Mouse (Mus musculus) midbrain, embryonic 14.5 days (tissue): ENCODE measurements at regions not wholly inside any gene's neighbourhood (a gene's known extent, or its start where the extent isn't known, plus 50 kb on each side); places are given as distances from the start of the nearest gene placed in this dataset.

Experiments
- ATAC-seq: fragments of 200-750 bp; cut with Nextera tagmentation; 2 replicates; pipeline ENCODE4 v1.8.0; 2017; ENCODE audit warnings: moderate number of reproducible peaks, moderate library complexity; ENCODE audit not compliant: low FRiP score, low TSS enrichment
- DNase-seq: peaks from one replicate; pipeline ENCODE4 v3.0.0-alpha.2; 2015
- H3K27ac ChIP-seq: fragments of 300-500 bp; sonication (generic); replicated peaks from 2 replicates; pipeline ENCODE4 v1.5.1; 2014; ENCODE audit warnings: mild to moderate bottlenecking, low read depth, low read length, moderate library complexity
- H3K27me3 ChIP-seq: fragments of 300-500 bp; sonication (generic); 2 replicates; pipeline ENCODE4 v1.6.1; 2014; ENCODE audit warnings: low read length, control low read depth, mixed read lengths; ENCODE audit not compliant: control insufficient read depth, insufficient read depth
- H3K36me3 ChIP-seq: fragments of 300-500 bp; sonication (generic); 2 replicates; pipeline ENCODE4 v1.6.1; 2014; ENCODE audit warnings: low read length, control low read depth; ENCODE audit not compliant: control insufficient read depth, insufficient read depth
- H3K4me1 ChIP-seq: fragments of 300-500 bp; sonication (generic); 2 replicates; pipeline ENCODE4 v1.6.1; 2014; ENCODE audit warnings: mild to moderate bottlenecking, antibody characterized with exemption, low read length, control low read depth; ENCODE audit not compliant: control insufficient read depth, insufficient read depth
- H3K4me2 ChIP-seq: fragments of 300-500 bp; sonication (generic); 2 replicates; pipeline ENCODE4 v1.6.1; 2014; ENCODE audit warnings: mild to moderate bottlenecking, low read length, moderate library complexity
- H3K4me3 ChIP-seq: fragments of 300-500 bp; sonication (generic); replicated peaks from 2 replicates; pipeline ENCODE4 v1.5.1; 2014; ENCODE audit warnings: low read depth, low read length
- H3K9ac ChIP-seq: fragments of 300-500 bp; sonication (generic); replicated peaks from 2 replicates; pipeline ENCODE4 v1.6.1; 2014; ENCODE audit warnings: mild to moderate bottlenecking, low read length, moderate library complexity
- H3K9me3 ChIP-seq: fragments of 300-500 bp; sonication (generic); 2 replicates; pipeline ENCODE4 v1.6.1; 2016; ENCODE audit warnings: low read length, control low read depth, mixed read lengths; ENCODE audit not compliant: control insufficient read depth
- WGBS: fragments of 180-500 bp; shearing (Covaris S2); extraction: QIAGEN DNeasy Blood & Tissue Kit; methylation state at CpG from one replicate; pipeline ENCODE4 v1.1.7; 2014; 5-methylcytosine and 5-hydroxymethylcytosine counted together

DNA sequence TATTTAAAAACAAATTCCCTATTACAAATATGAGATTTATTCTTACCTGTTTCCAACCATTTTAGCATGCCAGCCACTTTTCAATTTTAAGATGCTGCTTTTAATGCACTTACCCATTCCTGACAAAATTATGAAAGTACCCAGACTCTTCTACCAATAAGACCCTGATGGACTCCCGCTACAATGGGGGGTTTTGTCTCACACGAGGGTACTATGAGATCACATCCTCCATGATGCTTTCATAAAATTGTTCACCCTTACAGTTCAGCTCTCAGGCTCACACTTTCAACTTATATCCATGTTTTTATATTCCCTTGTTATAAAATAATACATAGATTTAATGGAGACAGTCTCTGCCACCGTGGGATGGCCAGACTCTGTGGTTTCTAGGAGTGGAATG, 68.1 kb upstream of the Adamts18 start:
- ATAC-seq (no peak), DNase-seq (no peak)
- 79% methylated on average over 3 of the region's 3 CpGs for WGBS

GRCm38 (mm10) chr8:113917197-113917596, 68.7 kb upstream of the Adamts18 start:
- Histone ChIP-seq H3K4me1 (no peaks in the 10 kb centered on the region), H3K36me3 (no peaks in the 10 kb centered on the region), H3K27me3 (no peaks in the 10 kb centered on the region), H3K9me3 (no peaks in the 10 kb centered on the region), H3K4me3 (no peak overlapping the region), H3K27ac (no peak overlapping the region), H3K9ac (no peak overlapping the region), H3K4me2 (no peak overlapping the region)
- no peak for ATAC-seq
- DNase-seq, result peak; percentile 38
- WGBS, result 46% methylated on average over 6 of the region's 6 CpGs

More for the DNA sequence above, 68.1 kb upstream of the Adamts18 start:
- no peaks in the 10 kb centered on the region for H3K4me1 ChIP-seq
- no peaks in the 10 kb centered on the region for H3K9me3 ChIP-seq
- no peak overlapping the region for H3K9ac ChIP-seq
- H3K36me3 ChIP-seq, result no peaks in the 10 kb centered on the region
- H3K4me2 ChIP-seq, result no peak overlapping the region
- H3K27ac ChIP-seq, result no peak overlapping the region
- H3K4me3 ChIP-seq, result no peak overlapping the region
- H3K27me3 ChIP-seq, result no peaks in the 10 kb centered on the region

DNA sequence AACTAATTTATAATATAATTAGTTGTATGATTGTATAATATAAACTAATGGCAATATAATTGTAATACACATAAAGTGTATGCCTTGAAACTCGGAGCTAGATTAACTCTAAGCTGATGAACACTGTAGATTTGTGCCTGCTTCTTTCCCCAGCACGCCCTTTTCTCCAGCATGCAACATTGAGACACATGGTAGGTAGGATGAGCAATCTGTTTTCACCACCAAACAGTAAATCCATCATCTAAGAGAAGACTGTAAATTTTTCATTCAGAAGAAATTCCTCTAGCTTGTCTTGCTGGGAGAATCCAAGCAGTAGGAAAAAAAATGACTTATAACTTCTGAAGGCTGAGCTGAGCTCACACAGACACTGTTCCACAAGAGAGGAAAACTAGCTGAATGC, 71.8 kb upstream of the Adamts18 start:
- Histone ChIP-seq H3K36me3 (no peaks in the 10 kb centered on the region), H3K4me1 (no peaks in the 10 kb centered on the region), H3K4me2 (no peak overlapping the region), H3K27me3 (no peaks in the 10 kb centered on the region), H3K9me3 (no peaks in the 10 kb centered on the region), H3K4me3 (no peak overlapping the region), H3K9ac (no peak overlapping the region), H3K27ac (no peak overlapping the region)
- WGBS, result 84% methylated on average over 2 of the region's 2 CpGs
- DNase-seq (no peak), ATAC-seq (no peak)

DNA sequence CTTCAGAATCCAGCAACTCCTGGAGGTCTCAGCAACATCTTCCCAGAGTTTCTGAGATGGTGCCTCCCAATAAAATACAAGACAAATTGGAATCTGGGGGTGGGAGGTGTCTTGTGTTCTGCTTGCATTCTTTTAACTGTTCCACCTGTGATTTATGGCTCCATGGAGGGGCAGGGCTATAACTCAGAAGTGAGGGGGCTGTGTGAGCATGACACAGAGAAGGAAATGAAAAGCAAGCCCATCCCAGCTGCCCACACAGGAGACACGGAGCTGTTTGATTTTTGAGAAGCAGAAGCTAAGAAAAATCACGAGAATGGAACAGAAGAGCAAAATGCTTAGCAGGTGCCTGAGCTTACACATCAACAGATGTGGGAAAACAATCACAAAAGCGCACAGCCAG, 74.8 kb upstream of the Adamts18 start:
- WGBS, result 74% methylated on average over 3 of the region's 3 CpGs
- ATAC-seq, result no peak
- no peaks in the 10 kb centered on the region for H3K36me3 ChIP-seq

DNA sequence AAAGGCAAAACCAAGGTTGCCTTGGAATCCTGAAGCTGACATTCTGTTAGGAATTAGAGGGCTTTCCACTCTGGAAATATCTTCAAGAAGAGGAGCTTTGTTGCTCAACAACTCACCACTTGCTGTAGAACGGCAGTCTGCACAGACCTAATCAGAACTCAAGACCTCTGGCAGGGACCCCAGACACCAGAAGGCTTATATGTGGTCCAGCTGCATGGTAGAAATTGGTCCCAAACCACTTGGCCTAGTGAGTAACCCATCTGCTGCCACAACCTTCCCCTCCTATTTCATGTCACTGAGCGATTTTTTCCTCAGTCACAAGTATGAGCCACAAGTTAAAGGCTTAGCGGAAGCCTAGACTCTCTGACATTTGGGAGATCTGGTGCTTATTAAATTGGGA, 105.2 kb upstream of the Adamts18 start:
- Histone ChIP-seq H3K4me1 (no peaks in the 10 kb centered on the region), H3K9ac (no peak overlapping the region), H3K4me2 (no peak overlapping the region), H3K27ac (no peak overlapping the region), H3K4me3 (no peak overlapping the region), H3K27me3 (no peaks in the 10 kb centered on the region), H3K36me3 (no peaks in the 10 kb centered on the region), H3K9me3 (no peaks in the 10 kb centered on the region)
- no peak for DNase-seq
- ATAC-seq, result no peak
- WGBS, result 87% methylated on average over 3 of the region's 3 CpGs

More for the DNA sequence above, 74.8 kb upstream of the Adamts18 start:
- DNase-seq, result no peak
- no peaks in the 10 kb centered on the region for H3K27me3 ChIP-seq
- no peaks in the 10 kb centered on the region for H3K4me1 ChIP-seq
- no peak overlapping the region for H3K4me3 ChIP-seq
- no peak overlapping the region for H3K9ac ChIP-seq
- H3K27ac ChIP-seq, result no peak overlapping the region
- no peaks in the 10 kb centered on the region for H3K9me3 ChIP-seq
- H3K4me2 ChIP-seq, result no peak overlapping the region

DNA sequence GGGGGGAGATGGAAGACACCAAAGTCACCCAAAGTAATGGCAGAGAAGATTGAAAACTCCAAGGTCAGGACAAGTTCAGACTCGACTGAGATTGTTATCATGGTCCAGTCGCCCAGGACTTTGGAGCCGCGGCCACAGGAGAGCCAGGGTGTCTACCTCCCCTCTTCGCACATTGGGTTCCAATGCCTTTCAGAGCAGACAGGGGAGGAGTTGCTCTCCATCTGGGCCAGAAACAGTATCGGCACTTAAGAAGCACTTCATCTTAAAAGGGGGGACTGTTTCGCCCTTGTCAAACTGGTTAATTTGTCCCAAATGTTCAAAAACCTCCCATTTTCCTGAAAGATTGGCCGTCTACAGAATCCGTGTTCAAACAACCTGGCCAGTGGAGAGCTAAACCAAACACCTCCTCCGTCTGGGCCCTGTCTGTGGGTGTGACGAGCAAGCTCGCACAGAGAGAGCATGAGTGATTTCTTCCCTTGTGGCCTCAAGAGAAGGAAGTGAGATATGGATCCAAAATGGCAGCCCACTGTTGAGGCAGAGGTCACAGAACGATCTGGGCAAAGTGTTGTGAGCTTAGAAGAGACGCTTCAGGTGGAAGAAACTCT, 108.0 kb upstream of the Adamts18 start:
- ATAC-seq, result no peak
- Histone ChIP-seq H3K27ac (no peak overlapping the region), H3K36me3 (no peaks in the 10 kb centered on the region), H3K4me2 (no peak overlapping the region), H3K9ac (no peak overlapping the region), H3K4me1 (no peaks in the 10 kb centered on the region), H3K9me3 (no peaks in the 10 kb centered on the region), H3K4me3 (no peak overlapping the region), H3K27me3 (no peaks in the 10 kb centered on the region)
- DNase-seq, result no peak
- WGBS, result 93% methylated on average over 14 of the region's 14 CpGs

DNA sequence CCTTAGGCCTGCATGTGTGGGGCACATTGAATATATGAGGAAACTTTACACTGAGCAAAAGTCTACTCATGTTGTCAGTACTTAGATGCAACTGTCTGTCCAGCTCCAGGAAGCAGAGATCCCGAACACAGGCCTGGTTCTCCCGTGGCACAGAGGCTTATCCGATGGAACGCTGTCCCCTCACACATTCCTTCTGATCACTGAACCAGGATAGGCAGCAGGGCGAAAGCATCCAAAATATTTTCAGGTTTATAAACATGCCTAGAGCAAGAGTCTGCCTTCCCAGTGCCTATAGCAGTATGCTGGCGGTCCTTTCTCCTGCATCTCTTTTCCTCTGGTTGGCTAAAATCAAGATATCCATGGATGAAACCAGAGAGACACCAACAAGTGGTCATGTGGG, 109.3 kb upstream of the Adamts18 start:
- Histone ChIP-seq H3K36me3 (no peaks in the 10 kb centered on the region), H3K27ac (no peak overlapping the region), H3K9me3 (no peaks in the 10 kb centered on the region), H3K4me2 (no peak overlapping the region), H3K4me3 (no peak overlapping the region), H3K27me3 (no peaks in the 10 kb centered on the region), H3K4me1 (no peaks in the 10 kb centered on the region), H3K9ac (no peak overlapping the region)
- ATAC-seq (no peak), DNase-seq (no peak)
- 37% methylated on average over 6 of the region's 6 CpGs for WGBS

- H3K36me3 ChIP-seq, result no peaks in the 10 kb centered on the region
- no peaks in the 10 kb centered on the region for H3K9me3 ChIP-seq
- 0 out of 2 replicates have a peak, but pooled peaks cover 5% of the 10 kb centered on the region for H3K4me1 ChIP-seq
- DNase-seq, result no peak
- no peak overlapping the region for H3K9ac ChIP-seq
- H3K4me3 ChIP-seq, result no peak overlapping the region
- H3K4me2 ChIP-seq, result no peak overlapping the region
- WGBS, result 87% methylated on average over 5 of the region's 5 CpGs
- ATAC-seq, result no peak
- H3K27me3 ChIP-seq, result no peaks in the 10 kb centered on the region
- no peak overlapping the region for H3K27ac ChIP-seq
Observed at GRCm38 (mm10) chr8:113975810-113976209, 127.3 kb upstream of the Adamts18 start.

DNA sequence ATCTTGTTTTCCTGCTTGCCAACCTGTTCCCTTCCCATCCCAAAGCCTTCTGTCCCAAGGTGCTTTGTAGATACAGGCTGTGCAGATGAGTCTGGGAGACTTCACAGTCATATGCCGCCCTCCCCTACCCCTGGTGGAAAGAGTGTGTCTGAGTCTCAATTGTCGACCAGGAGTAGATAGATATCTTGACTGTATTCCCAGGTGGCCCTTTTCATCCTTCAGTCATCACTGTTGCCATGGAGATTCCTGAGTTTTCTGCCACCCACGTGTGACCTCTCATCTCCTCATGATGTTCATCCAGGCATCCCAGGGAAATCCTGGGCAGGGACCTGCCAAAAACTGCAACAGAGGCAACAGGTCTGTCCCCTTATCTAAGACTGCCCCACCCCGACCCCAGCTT, 128.1 kb upstream of the Adamts18 start:
- Histone ChIP-seq H3K4me3 (no peak overlapping the region), H3K9ac (no peak overlapping the region), H3K36me3 (no peaks in the 10 kb centered on the region), H3K27ac (no peak overlapping the region), H3K4me2 (no peak overlapping the region), H3K27me3 (no peaks in the 10 kb centered on the region), H3K4me1 (0 out of 2 replicates have a peak, but pooled peaks cover 5% of the 10 kb centered on the region), H3K9me3 (no peaks in the 10 kb centered on the region)
- 33% methylated on average over 4 of the region's 4 CpGs for WGBS
- ATAC-seq, result no peak
- peak; percentile 35 for DNase-seq
